Mouse (Mus musculus): Measurements from ENCODE around the gene Ptprh.

DNA sequence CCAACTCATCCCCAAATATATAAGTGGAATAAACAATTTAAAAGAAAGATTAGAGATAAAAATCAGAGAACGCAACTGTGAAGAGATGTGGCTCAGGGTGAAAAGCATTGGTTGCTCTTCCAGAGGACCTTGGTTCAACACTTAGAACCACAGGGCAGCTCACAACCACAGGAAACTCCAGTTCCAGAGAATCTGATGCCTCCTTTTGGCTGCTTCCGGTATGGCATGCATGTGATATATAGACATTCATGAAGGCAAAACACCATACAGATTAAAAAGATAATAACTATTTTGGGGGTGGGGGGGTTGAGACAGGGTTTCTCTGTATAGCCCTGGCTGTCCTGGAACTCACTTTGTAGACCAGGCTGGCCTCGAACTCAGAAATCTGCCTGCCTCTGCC is 41.2 kb downstream of the Ptprh start:
- TF ChIP-seq POLR2A (IDR thresholded peaks at IDR 0.05; ENCODE audit: borderline replicate concordance, extremely low read depth, low read depth, low read length) (no peak), CTCF (IDR thresholded peaks at IDR 0.05; ENCODE audit: insufficient read depth, low read length) (no peak)

Measured in lung, adult 2 months (tissue).